Mouse (Mus musculus) induced T-regulatory cell, adult 2 months (primary cell): ENCODE measurements at regions not wholly inside any gene's neighbourhood (a gene's known extent, or its start where the extent isn't known, plus 50 kb on each side); places are given as distances from the start of the nearest gene placed in this dataset.

Experiments
- DNase-seq: peaks from one replicate; pipeline ENCODE4 v3.0.0-alpha.2; 2012; ENCODE audit warnings: low read depth

- no peak for DNase-seq
These were observed 76.4 kb upstream of the Atp5g3 start for GRCm38 (mm10) chr2:73987441-73988105.

GRCm38 (mm10) chr2:73985911-73986250, 74.8 kb upstream of the Atp5g3 start:
- no peak for DNase-seq

- no peak for DNase-seq
These were observed 74.2 kb upstream of the Atp5g3 start for GRCm38 (mm10) chr2:73985238-73985910.

- no peak for DNase-seq
These were observed 72.0 kb upstream of the Atp5g3 start for GRCm38 (mm10) chr2:73983166-73983565.

- no peak for DNase-seq
These were observed 66.9 kb upstream of the Atp5g3 start for GRCm38 (mm10) chr2:73978072-73978471.

- DNase-seq = no peak
These were observed 62.6 kb upstream of the Atp5g3 start for GRCm38 (mm10) chr2:73973774-73974173.

- no peak for DNase-seq
These were observed 56.5 kb upstream of the Atp5g3 start for GRCm38 (mm10) chr2:73967618-73968017.

- DNase-seq = peak; percentile 45
These were observed 54.5 kb upstream of the Atp5g3 start for GRCm38 (mm10) chr2:73965595-73965994.
